Mouse (Mus musculus) cerebellum, adult 11-12 months (tissue): Measurements from ENCODE around the gene Slc7a5.
A peak's percentile ranks its signal among the peaks of the same experiment; 100 is the strongest.

ENCODE experiments used
- DNase-seq: peaks from one replicate; pipeline ENCODE4 v3.0.0; 2022

The Slc7a5 gene

DNA sequence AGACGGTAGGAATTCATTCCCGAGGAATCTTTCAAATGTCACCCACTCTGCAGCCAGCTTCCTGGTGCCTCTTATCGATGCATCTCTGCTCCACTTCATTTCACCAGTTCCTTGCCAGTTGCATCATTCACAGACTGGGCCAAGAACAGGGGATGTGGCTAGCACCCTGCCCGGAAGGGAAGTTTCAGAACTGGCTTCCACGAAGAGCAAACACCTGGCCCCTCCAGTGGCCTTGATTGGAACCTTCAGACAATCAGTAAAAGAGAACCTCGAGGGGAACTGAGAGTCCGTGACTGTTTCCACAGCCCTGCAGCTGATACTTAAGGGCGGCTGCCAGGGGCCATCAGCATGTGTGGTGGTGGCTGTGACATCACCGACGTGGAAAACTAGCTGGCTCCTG, 59.0 kb downstream of the Slc7a5 start:
- DNase-seq = peak; percentile 7

DNA sequence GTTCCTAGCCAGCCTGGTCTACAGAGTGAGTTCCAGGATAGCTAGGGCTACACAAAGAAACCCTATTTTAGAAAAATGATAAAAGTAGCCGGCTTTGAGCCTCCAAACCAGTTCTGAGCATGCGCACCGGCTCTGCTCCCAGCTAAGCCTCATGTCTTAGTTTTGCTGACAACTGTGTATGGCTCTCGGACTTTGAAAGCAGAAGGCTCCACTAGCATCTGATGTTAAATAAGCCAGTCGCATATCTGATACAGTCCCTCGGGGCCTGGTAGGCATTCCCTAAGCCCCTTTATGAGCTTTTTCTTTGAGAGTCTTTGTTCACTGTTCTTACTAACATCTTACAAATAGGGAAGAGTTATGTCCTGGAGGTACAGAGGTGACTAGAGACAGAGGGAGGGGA, 59.5 kb downstream of the Slc7a5 start:
- DNase-seq = no peak

- DNase-seq = no peak
Measured at GRCm38 (mm10) chr8:121847261-121847822, 60.2 kb downstream of the Slc7a5 start.

GRCm38 (mm10) chr8:121846815-121847214, 60.7 kb downstream of the Slc7a5 start:
- DNase-seq = no peak

- no peak for DNase-seq
Measured at GRCm38 (mm10) chr8:121844765-121845164, 62.7 kb downstream of the Slc7a5 start.

DNA sequence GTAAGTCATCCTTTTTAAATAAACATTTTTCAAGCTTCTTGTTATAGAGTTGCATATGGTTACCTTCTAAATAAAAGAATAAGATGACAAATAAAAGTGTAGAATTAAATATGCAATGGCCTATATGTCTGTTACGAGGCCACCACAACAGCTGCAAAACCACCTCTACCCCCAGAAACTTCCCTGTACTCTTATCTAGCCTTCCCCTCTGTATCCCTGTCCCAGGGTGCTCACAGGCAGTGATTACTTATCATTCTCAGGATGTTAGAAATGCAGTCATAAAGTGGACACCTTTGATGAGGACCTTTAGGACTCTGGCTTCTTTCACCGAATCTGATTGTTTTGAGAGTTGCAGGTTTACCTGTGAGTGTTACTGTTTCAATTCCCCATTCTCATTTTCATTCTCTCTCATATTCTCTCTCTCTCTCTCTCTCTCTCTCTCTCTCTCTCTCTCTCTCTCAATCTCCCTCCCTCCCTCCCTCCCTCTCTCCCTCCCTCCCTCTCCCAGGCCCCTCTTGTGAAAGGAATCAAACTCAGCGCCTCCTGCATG, 64.2 kb downstream of the Slc7a5 start:
- no peak for DNase-seq

GRCm38 (mm10) chr8:121842064-121842955, 65.2 kb downstream of the Slc7a5 start:
- DNase-seq = peak; percentile 10

DNA sequence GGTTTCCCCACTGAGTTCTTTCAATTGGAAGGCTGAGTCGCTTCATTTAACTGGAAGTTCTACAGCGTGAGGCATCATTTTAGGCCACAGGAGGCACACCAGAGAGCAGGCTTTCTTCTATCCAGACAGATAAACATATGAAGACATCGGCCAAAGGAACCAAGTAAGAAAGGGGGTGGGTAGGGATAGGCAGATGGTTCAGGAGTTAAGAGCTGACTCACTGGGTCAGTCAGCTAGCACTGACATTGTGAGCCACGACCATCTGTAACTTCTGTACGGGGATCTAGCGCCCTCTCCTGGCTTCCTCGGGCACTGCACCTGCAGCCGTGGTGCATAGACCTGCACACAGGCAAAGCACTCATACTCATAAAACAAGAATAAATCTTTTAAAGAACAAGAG, 66.3 kb downstream of the Slc7a5 start:
- DNase-seq = peak; percentile 80

- DNase-seq = peak; percentile 74
Measured at GRCm38 (mm10) chr8:121832503-121832902, 75.0 kb downstream of the Slc7a5 start.

DNA sequence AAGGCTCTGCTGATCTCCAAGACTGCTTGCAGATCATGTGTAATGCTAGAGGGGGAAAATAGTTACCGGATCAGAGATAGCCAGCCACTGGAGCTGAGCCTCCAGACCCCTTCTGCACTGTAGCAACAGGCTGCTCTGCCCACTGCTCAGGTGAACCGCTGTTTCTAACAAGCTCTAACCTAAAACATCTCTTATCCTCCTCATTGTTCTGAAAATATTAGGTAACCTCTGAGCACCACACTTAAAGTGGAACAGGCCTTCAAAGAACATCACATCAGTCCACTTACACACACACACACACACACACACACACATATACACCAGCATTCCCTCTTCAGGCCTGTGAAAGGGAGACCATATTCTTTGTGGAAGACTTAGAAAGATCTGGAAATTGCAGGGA, 75.4 kb downstream of the Slc7a5 start:
- peak; percentile 9 for DNase-seq
